Mouse (Mus musculus): ENCODE results near the gene Syndig1l. TPM values are rescaled to one million over a fixed set of nuclear protein-coding genes. Genes with fewer than 3 reads are reported as not detected.

Gene Syndig1l
- polyA plus RNA-seq, 1 experiment from 2014 or later: not detected

DNA sequence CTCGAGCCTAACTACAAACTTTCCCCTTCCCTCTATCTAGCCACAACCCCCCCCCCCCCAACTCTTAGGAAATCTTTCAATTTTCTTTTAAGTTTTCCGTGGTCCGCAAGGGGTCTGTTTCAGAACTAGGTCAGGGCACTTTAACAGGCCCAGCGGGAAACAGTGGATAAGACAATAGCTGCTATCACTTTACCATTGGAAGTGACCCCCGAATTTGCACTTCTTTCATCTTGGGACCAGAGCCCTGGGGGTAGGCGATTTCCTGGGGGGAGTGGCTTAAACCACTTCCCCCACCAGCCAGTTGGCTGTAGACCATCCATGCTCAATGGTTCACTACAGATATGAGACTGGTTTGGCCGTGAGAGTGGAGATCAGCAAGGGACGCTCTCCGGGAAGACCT is 58.0 kb downstream of the Syndig1l start, which contains the start of gene Vrtn:
Vrtn (plus strand) TSS at position 366 of the 400 bp plus-strand sequence.
- no peaks in the 10 kb centered on the region for H3K36me3 ChIP-seq (ENCODE audit: control insufficient read depth, insufficient read depth, low read length)
- peaks cover 44% of the 10 kb centered on the region for H3K27me3 ChIP-seq (ENCODE audit: control insufficient read depth, insufficient read depth, low read length)
- H3K4me1 ChIP-seq (ENCODE audit: control insufficient read depth, insufficient read depth, low read length): no peaks in the 10 kb centered on the region
- H3K27ac ChIP-seq (ENCODE audit: low read depth, low read length): no peak within 1 kb of the TSS
- 4% methylated on average over 9 of the region's 9 CpGs for WGBS
- no peaks in the 10 kb centered on the region for H3K9me3 ChIP-seq (ENCODE audit: control insufficient read depth, low read length)
- H3K4me3 ChIP-seq (ENCODE audit: low read length): no peak within 1 kb of the TSS
- ATAC-seq (ENCODE audit: low FRiP score, low TSS enrichment): no peak
- no peak within 1 kb of the TSS for H3K9ac ChIP-seq (ENCODE audit: low read depth, low read length)
- no peak within 1 kb of the TSS for H3K4me2 ChIP-seq (replicated peaks; ENCODE audit: low read depth, low read length)

DNA sequence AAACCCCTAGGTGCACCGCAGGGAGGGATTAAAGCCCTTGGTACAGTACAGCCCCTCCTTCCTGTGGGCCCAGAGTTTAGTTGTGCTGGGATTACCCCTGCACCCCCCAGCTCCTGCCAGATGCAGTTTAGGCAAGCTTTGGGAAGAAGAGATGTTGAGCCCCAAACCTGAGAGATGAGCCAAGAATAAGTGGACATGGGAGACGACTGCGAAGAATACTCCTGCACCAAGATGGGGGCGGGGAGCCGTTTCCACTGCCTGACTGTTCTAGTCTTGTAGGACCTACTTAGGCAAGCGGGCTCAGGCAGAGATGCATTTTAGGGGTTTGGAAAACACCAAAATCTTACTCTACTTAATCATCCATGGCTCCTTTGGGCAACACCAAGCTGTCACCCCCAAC is 58.4 kb downstream of the Syndig1l start:
- Histone ChIP-seq H3K4me3 (ENCODE audit: low read length) (no peak overlapping the region), H3K9me3 (ENCODE audit: control insufficient read depth, low read length) (no peaks in the 10 kb centered on the region), H3K27ac (ENCODE audit: low read depth, low read length) (no peak overlapping the region), H3K36me3 (ENCODE audit: control insufficient read depth, insufficient read depth, low read length) (no peaks in the 10 kb centered on the region), H3K9ac (ENCODE audit: low read depth, low read length) (no peak overlapping the region), H3K4me1 (ENCODE audit: control insufficient read depth, insufficient read depth, low read length) (no peaks in the 10 kb centered on the region), H3K4me2 (replicated peaks; ENCODE audit: low read depth, low read length) (no peak overlapping the region), H3K27me3 (ENCODE audit: control insufficient read depth, insufficient read depth, low read length) (peaks cover 44% of the 10 kb centered on the region)
- WGBS: 11% methylated on average over 6 of the region's 6 CpGs
- ATAC-seq (ENCODE audit: low FRiP score, low TSS enrichment): no peak

DNA sequence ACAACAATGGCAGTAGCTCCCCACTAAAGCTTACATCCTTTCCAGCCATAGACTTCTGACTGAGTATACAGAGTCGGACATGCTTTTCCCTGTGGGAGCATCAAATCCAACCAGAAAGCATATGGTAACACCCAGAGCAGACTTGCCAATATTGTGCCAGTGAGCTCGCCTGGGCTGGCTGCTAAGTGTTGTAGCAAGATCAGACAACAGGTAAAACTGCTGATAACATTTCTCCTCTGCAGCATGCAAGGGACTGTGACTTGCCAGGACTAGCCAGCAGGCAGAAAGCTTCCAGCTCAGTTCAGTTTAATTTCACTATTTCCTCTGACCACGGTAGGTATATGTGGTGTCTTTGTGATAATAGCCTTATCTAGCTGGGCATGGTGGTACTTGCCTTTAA is 66.8 kb downstream of the Syndig1l start:
- WGBS: 68% methylated on average over 3 of the region's 3 CpGs
- H3K36me3 ChIP-seq (ENCODE audit: control insufficient read depth, insufficient read depth, low read length): no peaks in the 10 kb centered on the region
- no peak overlapping the region for H3K27ac ChIP-seq (ENCODE audit: low read depth, low read length)
- H3K4me2 ChIP-seq (replicated peaks; ENCODE audit: low read depth, low read length): no peak overlapping the region
- H3K27me3 ChIP-seq (ENCODE audit: control insufficient read depth, insufficient read depth, low read length): no peaks in the 10 kb centered on the region
- no peaks in the 10 kb centered on the region for H3K4me1 ChIP-seq (ENCODE audit: control insufficient read depth, insufficient read depth, low read length)
- H3K9ac ChIP-seq (ENCODE audit: low read depth, low read length): no peak overlapping the region
- ATAC-seq (ENCODE audit: low FRiP score, low TSS enrichment): no peak
- H3K9me3 ChIP-seq (ENCODE audit: control insufficient read depth, low read length): no peaks in the 10 kb centered on the region
- no peak overlapping the region for H3K4me3 ChIP-seq (ENCODE audit: low read length)

Other genes starting within 250 kb of the Syndig1l start
- 25.0 and 50.2 TPM in 2 replicates for gene Aldh6a1, start 247.8 kb downstream of the Syndig1l start, polyA plus RNA-seq (2014; fragmentation: Nextera tagmentation; extraction: Ambion mirVana)
- gene Lin52, start 247.4 kb downstream of the Syndig1l start, polyA plus RNA-seq (2014; fragmentation: Nextera tagmentation; extraction: Ambion mirVana): 21.0 and 23.2 TPM in 2 replicates
- gene Vsx2, start 129.1 kb downstream of the Syndig1l start, polyA plus RNA-seq (2014; fragmentation: Nextera tagmentation; extraction: Ambion mirVana): 0.06 TPM in 1 of 2 replicates, not detected in the other
- gene Abcd4, start 81.4 kb downstream of the Syndig1l start, polyA plus RNA-seq (2014; fragmentation: Nextera tagmentation; extraction: Ambion mirVana): 10.0 and 14.8 TPM in 2 replicates
- not detected in 2 replicates for gene Vrtn, start 57.8 kb downstream of the Syndig1l start, polyA plus RNA-seq (2014; fragmentation: Nextera tagmentation; extraction: Ambion mirVana)
- 50.2 and 59.0 TPM in 2 replicates for gene Npc2, start 74.3 kb upstream of the Syndig1l start, polyA plus RNA-seq (2014; fragmentation: Nextera tagmentation; extraction: Ambion mirVana)
- 138 and 170 TPM in 2 replicates for gene Isca2, start 74.4 kb upstream of the Syndig1l start, polyA plus RNA-seq (2014; fragmentation: Nextera tagmentation; extraction: Ambion mirVana)
- gene Ltbp2, start 177.7 kb upstream of the Syndig1l start, polyA plus RNA-seq (2014; fragmentation: Nextera tagmentation; extraction: Ambion mirVana): 0.08 TPM in 1 of 2 replicates, not detected in the other